Mouse (Mus musculus) erythroblast, adult 5-6 weeks (primary cell): ENCODE data around the gene Ppil1. TPM values are rescaled to one million over a fixed set of nuclear protein-coding genes. Genes with fewer than 3 reads are reported as not detected.
"Not testable (repeated sequence)": the region's sequence is repeated elsewhere in the genome, so short reads cannot be mapped to it uniquely, and the experiment has no call there.

Experiments used
- ATAC-seq: replicated peaks from 2 replicates; pipeline ENCODE4 v1.8.0; 2016; ENCODE audit warnings: moderate number of reproducible peaks, mild to moderate bottlenecking, moderate TSS enrichment, inconsistent platforms; ENCODE audit not compliant: poor library complexity, low FRiP score, severe bottlenecking
- total RNA-seq, 2 experiments: library from RNA; stranded (forward) in 1 of 2; stranded (reverse) in 1 of 2; fragments of 150-400 nt in 1 of 2; fragments of 200-764, 138-1000 nt in 1 of 2; gene quantifications; 2 replicates each; pipeline versions ENCODE4 v1.2.3 to v1.2.4; 2015 to 2017; ENCODE audit warnings: low replicate concordance in 2 of 2

Gene Ppil1
- total RNA-seq, 2 experiments from 2014 or later, result 17.4 to 20.2 TPM

- no peak for ATAC-seq
These were observed 6.9 kb downstream of the Ppil1 start for GRCm38 (mm10) chr17:29257001-29257511.

- no peak for ATAC-seq
These were observed 7.5 kb downstream of the Ppil1 start for GRCm38 (mm10) chr17:29256507-29256906.

DNA sequence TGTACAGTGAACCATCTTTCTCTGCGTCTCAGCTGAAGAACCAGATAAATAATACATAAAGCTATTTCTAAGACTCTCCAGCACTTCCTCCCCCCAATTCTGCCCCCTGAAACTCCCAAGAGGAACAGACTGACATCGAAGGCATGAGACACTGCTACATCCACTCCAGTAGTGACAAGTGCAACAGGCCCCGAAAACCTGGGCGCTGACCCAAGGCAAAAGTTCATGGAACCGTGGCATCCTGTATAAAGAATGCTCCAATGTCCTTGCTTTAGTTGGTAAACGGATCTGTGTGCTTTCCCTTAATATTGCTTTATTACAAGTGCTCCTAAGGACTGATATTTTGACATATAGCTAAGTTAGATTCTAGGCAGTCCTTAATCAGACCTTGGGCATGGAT, 9.2 kb downstream of the Ppil1 start:
- ATAC-seq, result not testable (repeated sequence)

GRCm38 (mm10) chr17:29253684-29254083, 10.3 kb downstream of the Ppil1 start:
- no peak for ATAC-seq

- no peak for ATAC-seq
These were observed 10.8 kb downstream of the Ppil1 start for GRCm38 (mm10) chr17:29253236-29253635.

GRCm38 (mm10) chr17:29251608-29252390, 12.2 kb downstream of the Ppil1 start:
- ATAC-seq, result no peak

DNA sequence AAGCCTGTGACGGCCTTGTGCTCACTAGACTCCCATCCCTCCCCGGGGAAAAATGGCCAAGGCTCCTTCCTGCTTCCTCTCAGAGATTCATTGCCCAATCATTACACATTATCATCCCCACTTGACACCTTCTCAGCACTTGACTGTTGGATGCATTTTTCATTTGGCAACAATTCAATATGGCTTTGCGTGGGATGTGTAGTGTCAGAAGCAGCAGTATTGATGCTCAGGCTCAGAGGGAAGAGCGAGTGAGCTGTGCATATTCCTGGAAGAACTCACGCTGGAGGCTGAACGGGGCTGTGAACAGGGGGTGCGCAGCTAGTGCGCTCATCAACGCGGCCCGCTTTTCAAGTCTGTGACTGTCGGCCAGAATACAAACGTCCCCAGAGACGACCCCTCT, 13.0 kb downstream of the Ppil1 start:
- not testable (repeated sequence) for ATAC-seq

DNA sequence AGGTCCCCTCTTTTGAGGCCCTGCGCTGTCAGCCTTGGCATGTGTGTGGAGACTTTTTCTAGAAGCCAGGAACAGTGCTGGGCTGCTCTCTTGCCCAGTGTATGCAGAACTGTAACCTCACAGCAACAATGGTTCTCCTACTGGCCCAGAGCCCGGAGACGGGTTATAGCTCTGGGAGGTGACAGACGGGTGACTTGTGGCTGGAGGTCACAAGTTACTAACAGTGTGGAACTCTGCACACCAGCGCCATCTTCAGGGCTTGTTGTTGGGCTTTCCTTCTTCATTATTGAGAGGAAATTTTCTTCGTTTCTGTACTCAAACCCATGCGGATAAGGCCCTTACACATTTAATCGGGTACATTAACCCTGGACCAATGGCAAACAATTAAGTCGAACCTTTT, 14.5 kb downstream of the Ppil1 start:
- no peak for ATAC-seq

DNA sequence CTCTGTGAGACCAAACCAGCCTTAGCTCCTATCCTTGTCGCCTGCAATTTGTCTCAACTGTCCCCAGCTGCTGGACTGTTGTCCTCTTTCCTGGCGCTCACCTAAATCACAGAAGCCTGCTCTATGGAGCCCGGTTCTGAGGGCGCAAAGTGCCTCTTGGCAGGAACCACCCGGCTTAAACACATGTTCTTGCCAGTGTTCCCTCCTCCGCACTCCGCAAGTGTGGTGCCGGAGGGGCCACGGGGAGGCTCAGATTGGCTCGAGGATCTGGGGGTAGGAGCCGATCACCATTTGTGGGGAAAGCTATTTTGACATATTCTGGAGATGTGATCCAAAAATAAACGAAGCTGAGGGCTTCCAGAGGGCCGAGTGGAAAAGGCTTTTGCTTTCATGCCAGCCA, 16.1 kb downstream of the Ppil1 start:
- ATAC-seq, result no peak

DNA sequence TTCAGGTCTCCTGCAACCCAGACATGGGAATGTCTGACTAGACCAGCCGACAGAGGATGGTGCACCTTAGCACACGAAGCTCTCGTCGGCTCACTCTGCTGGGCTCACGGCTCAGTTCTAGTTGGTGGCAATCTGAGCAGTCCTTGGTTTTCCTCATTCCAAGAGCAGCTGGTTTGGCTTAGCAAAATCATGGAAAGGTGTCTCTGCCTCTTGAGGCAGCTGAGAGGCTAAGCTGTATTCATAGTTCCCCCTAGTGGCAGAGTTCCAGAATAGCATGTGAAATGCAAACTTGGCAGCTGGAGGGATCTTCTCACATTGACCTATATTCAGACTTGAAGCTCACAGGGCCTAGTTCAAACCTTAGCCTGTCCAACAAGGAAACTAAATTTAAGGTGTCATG, 17.4 kb downstream of the Ppil1 start:
- peak; percentile 59; the same call in 1 of the 2 replicates for ATAC-seq

DNA sequence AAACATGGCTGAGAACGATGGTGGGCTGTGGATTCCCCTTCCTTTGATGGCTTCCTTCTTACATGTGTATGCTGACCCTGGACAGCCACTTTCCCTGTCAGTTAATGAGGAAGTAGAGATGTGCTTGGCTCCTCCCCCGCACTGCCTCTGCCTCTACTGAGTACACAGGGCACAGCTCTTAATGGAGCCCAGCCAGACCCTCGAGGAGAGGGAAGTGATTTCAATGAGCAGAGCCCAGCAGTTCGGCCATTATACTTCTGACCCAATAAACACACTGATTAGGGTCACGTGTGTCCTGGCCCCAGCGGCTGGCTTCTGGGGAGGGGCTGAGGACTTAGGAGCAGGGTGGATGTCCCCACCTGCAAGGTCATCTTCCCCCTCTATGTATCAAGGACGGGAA, 18.3 kb downstream of the Ppil1 start:
- no peak for ATAC-seq

DNA sequence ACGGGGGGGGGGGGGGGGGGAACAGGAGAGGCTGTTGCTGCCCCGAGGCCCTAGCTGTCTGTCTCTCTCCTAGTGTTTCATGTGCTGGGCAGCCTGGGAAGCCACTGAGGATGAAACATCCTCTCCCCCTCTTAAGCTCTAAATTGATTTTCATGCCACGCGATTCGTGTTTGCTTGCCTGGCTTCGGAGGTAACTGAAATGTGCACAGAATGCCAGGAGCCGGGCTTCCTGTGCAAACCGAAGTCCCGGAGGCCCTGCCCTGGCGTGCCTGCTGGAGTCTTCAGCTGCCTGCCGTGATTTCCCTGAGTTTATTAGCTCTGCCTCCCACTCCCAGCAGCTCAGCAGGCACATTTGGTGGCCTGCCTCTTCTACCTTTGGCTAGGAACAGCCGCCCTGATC, 19.1 kb downstream of the Ppil1 start:
- ATAC-seq, result no peak

GRCm38 (mm10) chr17:29238421-29238945, 25.5 kb downstream of the Ppil1 start:
- ATAC-seq, result no peak

- no peak for ATAC-seq
These were observed 26.1 kb downstream of the Ppil1 start, which contains the start of gene Cpne5 for GRCm38 (mm10) chr17:29237772-29238420. Gene Cpne5, minus strand, starts transcription at chr17:29238167.

DNA sequence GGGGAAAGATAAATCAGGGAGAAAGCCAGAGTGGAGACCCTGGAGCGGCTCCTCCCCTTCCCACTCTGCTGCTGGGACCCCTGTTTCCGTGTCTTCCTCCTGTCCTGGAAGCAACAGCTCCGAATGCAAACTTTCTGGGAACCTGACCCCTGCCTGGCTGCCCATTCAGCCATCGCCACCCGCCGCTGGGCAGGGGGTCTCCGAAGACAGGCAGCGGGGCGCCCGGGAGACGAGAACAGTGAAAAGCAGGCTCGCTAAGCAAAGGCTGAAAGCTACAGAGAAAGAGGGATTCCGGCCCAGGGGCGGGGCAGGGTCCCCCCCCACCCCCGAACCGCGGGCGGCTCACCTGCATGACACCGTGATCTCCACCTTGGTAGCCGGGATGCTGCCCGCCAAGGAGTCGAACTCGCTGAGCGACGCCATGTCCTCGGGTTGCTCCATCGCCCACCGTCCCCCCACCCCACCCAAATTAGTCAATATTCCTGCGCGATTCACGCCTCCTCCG, 26.7 kb downstream of the Ppil1 start:
- no peak for ATAC-seq

DNA sequence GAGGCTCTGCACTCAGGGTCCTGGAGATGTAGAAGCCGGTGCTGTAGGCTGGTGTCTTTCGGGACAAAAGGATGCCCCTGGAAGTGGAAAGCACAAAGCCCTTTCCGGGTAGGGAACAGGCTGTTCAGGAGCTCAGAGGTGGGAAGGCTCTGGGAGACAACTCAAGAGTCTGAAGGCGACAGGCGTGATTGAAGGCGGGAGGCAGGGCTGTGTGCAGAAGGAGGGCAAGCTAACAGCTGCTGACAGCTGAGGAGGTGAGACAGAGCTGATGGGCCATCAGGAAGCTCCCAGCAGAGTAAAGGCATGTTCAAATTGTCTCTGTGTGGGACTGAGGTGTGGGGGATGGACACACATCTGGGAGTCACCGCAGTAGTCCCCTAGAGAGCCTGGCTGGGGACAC, 27.9 kb downstream of the Ppil1 start:
- no peak for ATAC-seq

- ATAC-seq, result no peak
These were observed 32.9 kb downstream of the Ppil1 start for GRCm38 (mm10) chr17:29231109-29231508.

- no peak for ATAC-seq
These were observed 43.4 kb downstream of the Ppil1 start for GRCm38 (mm10) chr17:29220631-29221030.

DNA sequence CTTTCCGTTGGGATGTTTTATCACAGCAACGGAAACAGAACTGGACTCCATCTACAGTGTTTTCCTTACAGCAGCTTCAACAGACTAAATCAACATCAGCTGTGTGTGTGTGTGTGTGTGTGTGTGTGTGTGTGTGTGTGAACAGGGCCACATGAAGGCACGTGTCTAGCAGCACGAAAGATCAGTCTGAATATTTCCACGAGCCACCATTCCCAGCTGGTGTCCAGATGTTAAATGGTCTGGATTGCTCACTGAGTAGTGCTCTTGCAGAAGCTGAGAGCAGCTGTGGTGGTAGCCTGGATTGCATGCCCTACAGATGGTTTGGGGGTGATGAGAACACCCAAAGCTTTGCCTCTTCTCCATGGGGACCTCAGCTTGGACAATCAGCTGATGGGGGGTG, 46.0 kb downstream of the Ppil1 start:
- ATAC-seq, result no peak

- ATAC-seq, result no peak
These were observed 47.9 kb downstream of the Ppil1 start for GRCm38 (mm10) chr17:29216078-29216477.

DNA sequence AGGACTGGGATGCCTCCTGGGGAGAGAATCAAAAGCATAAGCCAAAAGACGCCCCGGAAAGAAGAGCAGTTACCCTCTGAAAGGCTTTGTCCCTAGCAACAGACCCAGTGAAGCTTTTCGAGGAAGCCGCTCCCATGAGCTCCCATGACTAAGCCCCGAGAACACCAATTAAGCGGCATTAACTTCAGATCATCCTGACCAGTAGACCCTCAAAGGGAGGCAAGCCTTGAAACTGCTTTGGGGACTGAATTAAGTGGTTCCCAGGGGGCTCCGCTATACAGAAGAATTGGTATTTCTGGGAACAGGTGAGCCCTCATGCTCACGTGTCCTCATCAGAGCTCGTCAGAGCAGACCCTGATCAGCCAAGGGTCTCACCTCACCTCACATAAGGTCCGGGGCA, 49.3 kb downstream of the Ppil1 start:
- ATAC-seq, result no peak
